Mouse (Mus musculus) erythroblast, embryonic 14.5 days (primary cell): ENCODE data around the gene Sbp. TPM values are rescaled to one million over a fixed set of nuclear protein-coding genes. Genes with fewer than 3 reads are reported as not detected.
"Not testable (repeated sequence)": the region's sequence is repeated elsewhere in the genome, so short reads cannot be mapped to it uniquely, and the experiment has no call there.

Experiments
- H3K27me3 ChIP-seq: 2 replicates; pipeline ENCODE4 v1.6.1; 2012; ENCODE audit warnings: inconsistent platforms; ENCODE audit not compliant: control insufficient read depth
- H3K36me3 ChIP-seq: 2 replicates; pipeline ENCODE4 v1.6.1; 2012; ENCODE audit warnings: mild to moderate bottlenecking, inconsistent platforms; ENCODE audit not compliant: control insufficient read depth
- H3K4me1 ChIP-seq: 2 replicates; pipeline ENCODE4 v1.6.1; 2012; ENCODE audit warnings: inconsistent platforms; ENCODE audit not compliant: control insufficient read depth
- H3K4me3 ChIP-seq: replicated peaks from 2 replicates; pipeline ENCODE3; 2012; ENCODE audit warnings: moderate library complexity, mild to moderate bottlenecking, inconsistent platforms
- H3K9me3 ChIP-seq: 2 replicates; pipeline ENCODE4 v1.6.1; 2012; ENCODE audit warnings: low read length, inconsistent platforms, mixed read lengths; ENCODE audit not compliant: control insufficient read depth
- GATA1 ChIP-seq: IDR thresholded peaks from 2 replicates; pipeline ENCODE4 v1.6.1; 2012; ENCODE audit warnings: low read length, inconsistent platforms, mixed read lengths
- TAL1 ChIP-seq: IDR thresholded peaks from 3 replicates; pipeline ENCODE4 v1.6.1; 2012; ENCODE audit warnings: low read length, inconsistent platforms, mixed read lengths
- polyA plus RNA-seq: library from polyadenylated mRNA; stranded (reverse); fragments of >175 nt; gene quantifications from 2 replicates; pipeline ENCODE4 v1.2.3, GENCODE M21; 2012

The Sbp gene
- not detected in 2 replicates for polyA plus RNA-seq

DNA sequence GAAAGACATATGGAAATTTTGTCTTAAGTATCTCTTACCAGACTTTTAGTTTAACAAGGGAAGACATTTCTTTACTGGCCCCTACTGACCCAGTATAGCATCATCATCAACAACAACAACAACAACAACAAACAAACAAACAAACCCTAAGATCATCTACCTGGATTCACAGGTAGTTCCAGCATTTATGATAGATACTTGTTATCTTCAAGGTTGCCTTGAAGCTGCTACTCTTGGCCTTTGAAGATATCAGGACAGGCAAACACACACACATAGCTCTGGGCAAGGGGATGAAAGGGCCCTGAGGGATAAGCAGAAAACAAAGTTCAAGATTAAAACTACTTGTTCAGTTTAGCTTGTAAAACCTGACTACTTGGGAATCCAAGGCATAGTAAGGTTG is at the start of gene Sbp:
TSS of gene Sbp (plus strand) at position 301 of the 400 bp plus-strand sequence.
- TF ChIP-seq TAL1 (no peak), GATA1 (no peak)
- H3K9me3 ChIP-seq = no peaks in the 10 kb centered on the region

DNA sequence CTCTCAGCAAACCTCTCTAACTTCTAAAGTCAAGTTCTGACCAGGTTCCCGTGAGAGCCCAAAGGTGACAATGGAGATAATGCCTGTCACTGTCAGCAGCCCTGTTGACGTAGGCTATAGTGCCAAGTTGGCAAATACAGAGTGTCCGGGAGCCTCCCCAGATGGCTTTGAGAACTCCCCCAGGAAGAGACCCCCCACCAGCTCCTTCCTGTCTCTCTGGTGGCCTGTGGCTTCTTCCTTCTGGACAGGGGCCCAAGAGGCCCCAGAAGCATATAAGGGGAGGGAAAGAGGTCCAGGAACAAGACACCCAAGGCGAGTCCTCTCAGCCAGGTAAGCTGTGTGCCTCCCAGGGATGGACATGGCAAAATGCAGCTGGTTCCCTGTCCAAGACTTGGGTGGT is 24.3 kb upstream of the Sbp start, which contains the start of gene Dcpp3:
TSS of gene Dcpp3 (plus strand) at position 301 of the 400 bp plus-strand sequence.
- H3K4me1 ChIP-seq, H3K36me3 ChIP-seq, H3K4me3 ChIP-seq, H3K27me3 ChIP-seq, H3K9me3 ChIP-seq: not testable (repeated sequence)

More for the DNA sequence above, at the start of gene Sbp:
- Histone ChIP-seq H3K4me3 (no peak within 1 kb of the TSS), H3K27me3 (no peaks in the 10 kb centered on the region), H3K4me1 (no peaks in the 10 kb centered on the region), H3K36me3 (no peaks in the 10 kb centered on the region)

DNA sequence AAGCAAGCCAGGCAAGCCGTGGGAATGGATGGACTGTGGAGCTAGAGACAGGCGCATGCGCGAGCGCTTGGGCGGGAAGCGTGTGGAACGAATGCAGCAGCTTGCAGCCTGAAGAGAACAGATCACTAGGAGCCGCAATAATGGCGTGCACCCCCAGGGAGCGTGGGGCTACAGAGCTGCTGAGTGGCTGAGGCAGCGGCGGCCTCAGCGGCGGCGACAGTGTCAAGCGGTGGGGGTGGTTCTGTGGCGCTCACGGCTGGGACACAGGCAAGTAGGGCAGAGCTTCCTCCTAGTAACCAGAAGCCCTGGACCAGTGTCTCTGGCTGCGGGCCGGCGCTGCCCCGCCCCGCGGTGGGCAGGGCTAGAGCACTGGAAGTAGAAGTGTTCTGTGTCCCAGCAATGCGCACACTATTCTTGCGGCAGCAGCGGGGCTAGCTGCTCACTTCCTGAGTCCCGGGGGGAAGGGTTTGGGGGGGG is 16.9 kb upstream of the Sbp start:
- Histone ChIP-seq H3K4me1 (peaks cover 16% of the 10 kb centered on the region), H3K36me3 (no peaks in the 10 kb centered on the region), H3K4me3 (peak overlapping the region; percentile 75), H3K9me3 (no peaks in the 10 kb centered on the region), H3K27me3 (no peaks in the 10 kb centered on the region)
- TF ChIP-seq GATA1 = no peak
- TF ChIP-seq TAL1 = no peak

DNA sequence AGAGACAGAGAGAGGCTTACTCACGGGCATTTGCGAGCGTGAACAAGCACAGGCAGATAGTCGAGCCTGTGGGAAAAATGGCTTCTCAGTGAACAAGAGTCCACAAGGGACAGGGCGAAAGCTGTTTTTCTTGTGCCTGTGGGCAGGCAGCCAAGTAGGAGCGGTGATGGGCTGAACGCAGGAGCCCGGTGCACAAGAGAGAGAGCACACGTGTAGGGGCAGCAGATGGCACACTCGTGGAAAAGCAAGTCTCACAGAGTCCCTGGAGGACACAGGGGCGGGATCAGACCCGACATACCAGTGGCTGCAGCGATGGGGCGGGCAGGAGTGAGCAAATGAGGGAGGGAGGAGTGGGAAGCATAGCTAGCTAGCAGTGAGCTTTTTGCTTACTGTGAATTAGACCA is 16.4 kb upstream of the Sbp start:
- H3K9me3 ChIP-seq = no peaks in the 10 kb centered on the region
- H3K27me3 ChIP-seq = no peaks in the 10 kb centered on the region
- no peaks in the 10 kb centered on the region for H3K36me3 ChIP-seq
- peaks cover 16% of the 10 kb centered on the region for H3K4me1 ChIP-seq
- H3K4me3 ChIP-seq = peak overlapping the region; percentile 75
- TF ChIP-seq GATA1 (no peak), TAL1 (no peak)

DNA sequence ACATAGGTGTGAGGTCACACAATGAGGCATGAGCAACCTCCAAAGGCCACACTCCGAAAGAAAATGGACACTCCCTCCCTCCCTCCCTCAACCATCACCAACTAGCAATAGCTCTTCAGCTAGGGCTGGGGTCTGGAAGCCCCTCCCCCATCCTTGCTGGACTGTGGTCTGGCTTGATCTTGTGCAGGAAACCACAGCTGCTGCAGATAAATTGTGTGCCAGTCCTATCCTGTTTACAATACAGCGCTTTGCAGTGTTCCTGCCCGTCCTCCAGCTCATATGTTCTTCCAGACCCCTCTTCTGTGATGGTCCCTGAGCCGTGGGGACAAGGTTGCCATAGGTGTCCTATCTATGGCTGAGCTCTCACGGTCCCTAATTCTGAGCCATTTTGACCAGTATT is 10.3 kb upstream of the Sbp start:
- Histone ChIP-seq H3K9me3 (no peaks in the 10 kb centered on the region), H3K4me3 (no peak overlapping the region), H3K27me3 (no peaks in the 10 kb centered on the region), H3K36me3 (no peaks in the 10 kb centered on the region), H3K4me1 (no peaks in the 10 kb centered on the region)
- TF ChIP-seq TAL1 = no peak
- TF ChIP-seq GATA1 = no peak

DNA sequence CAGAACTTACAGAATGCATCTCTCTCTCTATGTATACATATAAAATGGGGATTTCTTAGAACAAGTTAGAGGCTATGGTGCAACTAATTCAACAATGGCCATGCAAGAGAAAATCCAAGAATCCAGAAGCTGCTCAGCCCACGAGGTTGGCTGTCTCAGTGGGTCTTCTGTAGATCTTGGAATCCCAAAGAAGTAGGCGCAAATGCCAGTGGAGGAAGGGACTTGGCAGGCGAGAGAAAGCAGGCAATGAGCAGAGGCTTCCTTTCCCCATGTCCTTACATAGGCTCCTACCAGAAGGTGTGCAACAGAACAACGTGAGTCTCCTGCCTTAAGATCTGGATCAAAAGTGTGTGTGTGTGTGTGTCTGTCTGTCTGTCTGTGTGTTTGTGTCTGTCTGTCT is 6.0 kb downstream of the Sbp start:
- not testable (repeated sequence) for H3K9me3 ChIP-seq, H3K4me3 ChIP-seq, H3K36me3 ChIP-seq, H3K4me1 ChIP-seq, H3K27me3 ChIP-seq

DNA sequence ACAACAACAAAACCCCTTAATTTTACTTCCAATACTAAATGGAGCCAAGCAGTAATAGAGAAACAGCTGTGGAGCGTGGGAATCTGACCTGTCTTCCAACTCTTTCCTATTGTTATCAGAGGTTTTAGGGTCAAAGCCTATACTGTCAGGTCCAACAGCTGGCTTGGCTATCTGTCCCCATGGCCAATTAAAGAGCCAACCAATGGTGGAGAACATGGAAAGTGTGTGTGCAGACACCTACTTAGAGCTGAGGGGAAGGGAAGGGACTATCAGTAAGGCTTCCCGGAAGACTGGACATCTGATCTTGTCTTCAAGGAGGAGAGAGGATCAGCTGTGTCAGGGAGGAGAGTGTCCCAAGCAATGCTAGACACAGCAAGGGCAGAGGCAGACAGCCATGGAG is 7.6 kb downstream of the Sbp start:
- no peaks in the 10 kb centered on the region for H3K36me3 ChIP-seq
- H3K4me1 ChIP-seq = no peaks in the 10 kb centered on the region
- no peaks in the 10 kb centered on the region for H3K9me3 ChIP-seq
- H3K27me3 ChIP-seq = no peaks in the 10 kb centered on the region
- H3K4me3 ChIP-seq = no peak overlapping the region
- TF ChIP-seq TAL1 (no peak), GATA1 (no peak)

GRCm38 (mm10) chr17:23950828-23951227 is 9.4 kb downstream of the Sbp start:
- H3K36me3 ChIP-seq, H3K4me1 ChIP-seq, H3K9me3 ChIP-seq, H3K4me3 ChIP-seq, H3K27me3 ChIP-seq: not testable (repeated sequence)

DNA sequence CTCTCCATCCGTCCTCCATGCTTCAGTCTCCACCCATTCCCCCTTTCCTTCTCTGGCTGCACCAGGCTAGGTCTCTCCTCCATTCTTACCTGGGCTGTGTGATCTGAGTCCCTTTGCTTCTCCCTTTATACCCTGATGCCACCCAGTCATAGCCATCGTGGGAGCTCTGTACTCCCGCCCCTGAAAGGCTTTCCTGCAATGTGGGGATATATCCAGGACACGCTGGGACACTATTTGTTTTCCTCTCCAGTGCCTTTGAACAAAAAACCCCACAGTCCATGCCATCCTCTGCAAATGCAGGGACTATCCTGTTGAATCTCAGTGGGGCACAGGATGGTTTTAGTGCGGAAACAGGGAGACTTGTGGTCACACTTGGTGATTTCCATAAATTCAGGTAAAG is 13.7 kb downstream of the Sbp start, which contains the start of gene Sbpl:
TSS of gene Sbpl (minus strand) at position 101 of the 400 bp plus-strand sequence.
- H3K4me1 ChIP-seq = no peaks in the 10 kb centered on the region
- H3K36me3 ChIP-seq = no peaks in the 10 kb centered on the region
- H3K27me3 ChIP-seq = no peaks in the 10 kb centered on the region
- no peak within 1 kb of the TSS for H3K4me3 ChIP-seq
- H3K9me3 ChIP-seq = no peaks in the 10 kb centered on the region
- TF ChIP-seq GATA1 (no peak), TAL1 (no peak)

GRCm38 (mm10) chr17:23960084-23960738 is 18.7 kb downstream of the Sbp start:
- H3K36me3 ChIP-seq = no peaks in the 10 kb centered on the region
- H3K9me3 ChIP-seq = no peaks in the 10 kb centered on the region
- H3K27me3 ChIP-seq = no peaks in the 10 kb centered on the region
- TF ChIP-seq TAL1 (no peak), GATA1 (no peak)
- no peak overlapping the region for H3K4me3 ChIP-seq
- H3K4me1 ChIP-seq = no peaks in the 10 kb centered on the region
